Mouse (Mus musculus) CH12.LX (cell line): ENCODE data around the gene Phc2. TPM values are rescaled to one million over a fixed set of nuclear protein-coding genes. Genes with fewer than 3 reads are reported as not detected.
A peak's percentile ranks its signal among the peaks of the same experiment; 100 is the strongest.

Experiments
- DNase-seq: peaks from one replicate; pipeline ENCODE4 v3.0.0-alpha.2; 2013; ENCODE audit errors: extremely low read depth
- H3K27ac ChIP-seq: 2 replicates; pipeline ENCODE4 v1.5.1; 2012; ENCODE audit warnings: low read depth, mild to moderate bottlenecking, control low read depth, moderate library complexity; ENCODE audit not compliant: insufficient read depth
- H3K27me3 ChIP-seq: replicated peaks from 2 replicates; pipeline ENCODE3; 2012; ENCODE audit warnings: inconsistent platforms
- H3K36me3 ChIP-seq, 2 experiments: replicated peaks in 1 of 2; 2 replicates each; pipeline versions ENCODE3 to v1.6.1; 2012; ENCODE audit warnings: inconsistent platforms in 1 of 2, low read length in 1 of 2, mild to moderate bottlenecking in 1 of 2, mixed read lengths in 1 of 2, moderate library complexity in 1 of 2; ENCODE audit not compliant: control insufficient read depth in 1 of 2, insufficient read depth in 1 of 2
- H3K4me1 ChIP-seq, 2 experiments: 2 replicates each; pipeline ENCODE4 v1.6.1; 2012; ENCODE audit warnings: inconsistent platforms in 1 of 2, moderate library complexity in 1 of 2; ENCODE audit not compliant: insufficient read depth in 2 of 2, control insufficient read depth in 1 of 2
- H3K4me2 ChIP-seq: 2 replicates; pipeline ENCODE4 v1.6.1; 2012; ENCODE audit warnings: low read depth, mild to moderate bottlenecking, control low read depth; ENCODE audit not compliant: poor library complexity, insufficient read depth, severe bottlenecking
- H3K4me3 ChIP-seq, 3 experiments: fragments of 150-350 bp in 1 of 3; sonication (generic) in 1 of 3; replicated peaks in 1 of 3; 2 replicates each; pipeline versions ENCODE3 to v1.5.1; 2011 to 2012; ENCODE audit warnings: low read depth in 2 of 3, low read length in 2 of 3, mild to moderate bottlenecking in 2 of 3, moderate library complexity in 2 of 3, control low read depth in 1 of 3, improper control_type of control experiment in 1 of 3, inconsistent platforms in 1 of 3, mixed read lengths in 1 of 3; ENCODE audit not compliant: poor library complexity in 1 of 3
- H3K79me2 ChIP-seq: replicated peaks from 2 replicates; pipeline ENCODE4 v1.6.1; 2012; ENCODE audit warnings: mild to moderate bottlenecking, moderate library complexity; ENCODE audit not compliant: control insufficient read depth, poor library complexity, insufficient read depth, severe bottlenecking; ENCODE audit errors: extremely low read depth
- H3K9ac ChIP-seq: 2 replicates; pipeline ENCODE4 v1.6.1; 2012; ENCODE audit warnings: low read depth, mild to moderate bottlenecking, control low read depth, moderate library complexity; ENCODE audit not compliant: insufficient read depth
- H3K9me3 ChIP-seq: replicated peaks from 2 replicates; pipeline ENCODE3; 2012; ENCODE audit warnings: low read length, inconsistent platforms, mixed read lengths
- BHLHE40 ChIP-seq: IDR thresholded peaks from 2 replicates; pipeline ENCODE4 v1.6.1; 2011; ENCODE audit warnings: mild to moderate bottlenecking, low read depth, low read length, improper control_type of control experiment
- CHD1 ChIP-seq: IDR thresholded peaks from 2 replicates; pipeline ENCODE4 v1.6.1; 2012; ENCODE audit warnings: low read depth, low read length, improper control_type of control experiment, inconsistent platforms
- CTCF ChIP-seq, 2 experiments: IDR thresholded peaks in 1 of 2; conservative IDR thresholded peaks in 1 of 2; 2 replicates each; pipeline ENCODE4 v1.5.1; 2011 to 2012; ENCODE audit warnings: low read depth in 2 of 2, low read length in 2 of 2, improper control_type of control experiment in 1 of 2, inconsistent platforms in 1 of 2, mild to moderate bottlenecking in 1 of 2, moderate library complexity in 1 of 2
- E2F4 ChIP-seq: IDR thresholded peaks from 2 replicates; pipeline ENCODE4 v1.6.1; 2011; ENCODE audit warnings: low read depth, low read length, improper control_type of control experiment; ENCODE audit not compliant: insufficient replicate concordance
- GABPA ChIP-seq: IDR thresholded peaks from 2 replicates; pipeline ENCODE4 v1.6.1; 2012; ENCODE audit warnings: low read depth, low read length, improper control_type of control experiment, inconsistent platforms; ENCODE audit not compliant: insufficient replicate concordance
- JUN ChIP-seq: IDR thresholded peaks from 2 replicates; pipeline ENCODE4 v1.6.1; 2011; ENCODE audit warnings: low read depth, mild to moderate bottlenecking, low read length, improper control_type of control experiment, moderate library complexity; ENCODE audit not compliant: insufficient read depth
- KAT2A ChIP-seq: IDR thresholded peaks from 2 replicates; pipeline ENCODE4 v1.6.1; 2012; ENCODE audit warnings: low read length, improper control_type of control experiment, inconsistent platforms; ENCODE audit not compliant: insufficient replicate concordance
- MAFK ChIP-seq: IDR thresholded peaks from 2 replicates; pipeline ENCODE4 v1.6.1; 2011; ENCODE audit warnings: low read length, improper control_type of control experiment; ENCODE audit not compliant: insufficient replicate concordance
- MAZ ChIP-seq: IDR thresholded peaks from 2 replicates; pipeline ENCODE4 v1.6.1; 2012; ENCODE audit warnings: low read depth, mild to moderate bottlenecking, inconsistent platforms, low read length, improper control_type of control experiment, moderate library complexity
- NELFE ChIP-seq: IDR thresholded peaks from 2 replicates; pipeline ENCODE4 v1.6.1; 2011; ENCODE audit warnings: low read depth, low read length, improper control_type of control experiment
- NRF1 ChIP-seq: IDR thresholded peaks from 2 replicates; pipeline ENCODE4 v1.6.1; 2014; ENCODE audit warnings: low read depth, mild to moderate bottlenecking, inconsistent platforms, low read length, improper control_type of control experiment, moderate library complexity
- PAX5 ChIP-seq: IDR thresholded peaks from 2 replicates; pipeline ENCODE4 v1.6.1; 2012; ENCODE audit warnings: low read length, inconsistent platforms, mixed read lengths
- POLR2A ChIP-seq: IDR thresholded peaks from 2 replicates; pipeline ENCODE4 v1.6.1; 2011; ENCODE audit warnings: low read depth, mild to moderate bottlenecking, improper control_type of control experiment, low read length
- RAD21 ChIP-seq: IDR thresholded peaks from 2 replicates; pipeline ENCODE4 v1.6.1; 2011; ENCODE audit warnings: low read depth, mild to moderate bottlenecking, low read length, improper control_type of control experiment, moderate library complexity
- ZKSCAN1 ChIP-seq: IDR thresholded peaks from 2 replicates; pipeline ENCODE4 v1.6.1; 2012; ENCODE audit warnings: low read depth, inconsistent platforms, low read length, improper control_type of control experiment, borderline replicate concordance
- ZNF384 ChIP-seq: IDR thresholded peaks from 2 replicates; pipeline ENCODE4 v1.6.1; 2012; ENCODE audit warnings: low read depth, low read length, improper control_type of control experiment, inconsistent platforms
- dilution Hi-C: fragments of 300-500 bp; cut with MboI; formaldehyde crosslinking; loops from 2 replicates; pipeline ENCODE4 v1.14.3; 2020; ENCODE audit warnings: low sequenced_read_pairs; ENCODE audit not compliant: extremely low pct_unique_long_range_greater_than_20kb, extremely low pct_ligation_motif_present
- in situ Hi-C: fragments of 300-500 bp; cut with MboI; formaldehyde crosslinking; loops from 3 replicates; pipeline ENCODE4 v1.14.3; 2019; ENCODE audit warnings: low sequenced_read_pairs, low pct_ligation_motif_present, low pct_unique_long_range_greater_than_20kb, mixed read lengths
- polyA plus RNA-seq: library from polyadenylated mRNA; unstranded; fragments of >175 nt; gene quantifications from 2 replicates; pipeline ENCODE4 v1.2.1, GENCODE M21; 2012; ENCODE audit warnings: low read depth; ENCODE audit not compliant: insufficient read length
- total RNA-seq, 2 experiments: library from RNA; depleted of rRNA; stranded (reverse); fragments of 300-350 nt in 1 of 2; fragments of >200 nt in 1 of 2; gene quantifications; 2 replicates each; pipeline ENCODE4 v1.2.3; 2012 to 2014

Phc2 gene
- total and polyA plus RNA-seq, 3 experiments = 24.1 to 53.2 (median 29.6) TPM

GRCm38 (mm10) chr4:128794198-128794597 lies 139.7 kb downstream of the Phc2 start (continued):
- TF ChIP-seq RAD21 (no peak; the same call in 1 of the 2 replicates), ZKSCAN1 (no peak), PAX5 (no peak), CHD1 (no peak), POLR2A (no peak; the same call in 1 of the 2 replicates), MAZ (no peak)

- H3K36me3 ChIP-seq = peaks cover 3 to 48% of the 10 kb centered on the region in 2 experiments
- H3K4me3 ChIP-seq = no peak overlapping the region
- in situ Hi-C loops = no loop called here
- no peak overlapping the region for H3K9ac ChIP-seq
- H3K4me2 ChIP-seq = peak overlapping the region; percentile 68; the same call in 1 of the 2 replicates
- H3K79me2 ChIP-seq = peaks cover 25% of the 10 kb centered on the region
- no peak for TF ChIP-seq ZNF384
- TF ChIP-seq RAD21 = no peak
- no peak for TF ChIP-seq GABPA
- TF ChIP-seq E2F4 = no peak
- no peak for TF ChIP-seq NRF1
- no peak for TF ChIP-seq JUN
- TF ChIP-seq CTCF (conservative IDR thresholded peaks at IDR 0.05 in 1 of 2, IDR thresholded peaks at IDR 0.05 in 1 of 2; ENCODE audit: low read depth in 2 of 2, low read length in 2 of 2) = no peak
- no peak for TF ChIP-seq BHLHE40
- TF ChIP-seq NELFE = no peak
- dilution Hi-C loops = no loop called here
- H3K27ac ChIP-seq = peak overlapping the region; percentile 51; the same call in 1 of the 2 replicates
- H3K9me3 ChIP-seq = no peaks in the 10 kb centered on the region
- H3K27me3 ChIP-seq = no peaks in the 10 kb centered on the region
- DNase-seq = peak; percentile 86
- H3K4me1 ChIP-seq = peaks cover 49 to 86% of the 10 kb centered on the region in 2 experiments
Observed at GRCm38 (mm10) chr4:128795596-128795995, 141.1 kb downstream of the Phc2 start.

- no peak overlapping the region for H3K9ac ChIP-seq
- in situ Hi-C loops = no loop called here
- no peaks in the 10 kb centered on the region for H3K27me3 ChIP-seq
- peaks cover 58 to 92% of the 10 kb centered on the region in 2 experiments for H3K4me1 ChIP-seq
- peak overlapping the region; percentile 33; the same call in 1 of the 2 replicates for H3K4me2 ChIP-seq
- dilution Hi-C loops = no loop called here
- no peak overlapping the region for H3K27ac ChIP-seq
- peaks cover 3 to 38% of the 10 kb centered on the region in 2 experiments for H3K36me3 ChIP-seq
- DNase-seq = no peak
- H3K9me3 ChIP-seq = no peaks in the 10 kb centered on the region
- no peak for TF ChIP-seq MAFK
- TF ChIP-seq KAT2A = no peak
- TF ChIP-seq RAD21 = no peak
- H3K79me2 ChIP-seq = peaks cover 31% of the 10 kb centered on the region
- no peak overlapping the region for H3K4me3 ChIP-seq
Observed at GRCm38 (mm10) chr4:128796788-128797187, 142.3 kb downstream of the Phc2 start.
